Mouse (Mus musculus) CD8-positive naive resting alpha-beta T cell, adult 2 months (primary cell): ENCODE measurements at regions not wholly inside any gene's neighbourhood (a gene's known extent, or its start where the extent isn't known, plus 50 kb on each side); places are given as distances from the start of the nearest gene placed in this dataset.

Source experiments
- DNase-seq, 2 experiments: peaks; one replicate each; pipeline ENCODE4 v3.0.0; 2022; ENCODE audit warnings: low read depth in 2 of 2, low spot score in 2 of 2

GRCm38 (mm10) chr16:24185989-24186388 lies 197.3 kb upstream of the Bcl6 start:
- DNase-seq, result no peak

- no peak for DNase-seq
These were observed 196.2 kb upstream of the Bcl6 start for GRCm38 (mm10) chr16:24184846-24185245.

- DNase-seq, result no peak
These were observed 194.6 kb upstream of the Bcl6 start for GRCm38 (mm10) chr16:24183216-24183615.

GRCm38 (mm10) chr16:24181388-24181787 lies 192.7 kb upstream of the Bcl6 start:
- DNase-seq, result no peak

GRCm38 (mm10) chr16:24180666-24181065 lies 192.0 kb upstream of the Bcl6 start:
- no peak for DNase-seq

GRCm38 (mm10) chr16:24177564-24177963 lies 188.9 kb upstream of the Bcl6 start:
- DNase-seq, result no peak

GRCm38 (mm10) chr16:24177131-24177530 lies 188.5 kb upstream of the Bcl6 start:
- DNase-seq, result no peak

GRCm38 (mm10) chr16:24176057-24176456 lies 187.4 kb upstream of the Bcl6 start:
- no peak for DNase-seq

- no peak for DNase-seq
These were observed 186.6 kb upstream of the Bcl6 start for GRCm38 (mm10) chr16:24175235-24175760.

GRCm38 (mm10) chr16:24174595-24174994 lies 185.9 kb upstream of the Bcl6 start:
- DNase-seq, result no peak

GRCm38 (mm10) chr16:24173783-24174518 lies 185.3 kb upstream of the Bcl6 start:
- DNase-seq, result no peak

GRCm38 (mm10) chr16:24172653-24173052 lies 184.0 kb upstream of the Bcl6 start:
- DNase-seq, result no peak

GRCm38 (mm10) chr16:24172065-24172464 lies 183.4 kb upstream of the Bcl6 start:
- DNase-seq, result no peak

- DNase-seq, result no peak
These were observed 182.5 kb upstream of the Bcl6 start for GRCm38 (mm10) chr16:24171161-24171560.

GRCm38 (mm10) chr16:24166496-24166895 lies 177.8 kb upstream of the Bcl6 start:
- DNase-seq, result no peak

- peak; percentile 11 to 38 for DNase-seq
These were observed 176.9 kb upstream of the Bcl6 start for GRCm38 (mm10) chr16:24165461-24166081.

GRCm38 (mm10) chr16:24160705-24161285 lies 172.1 kb upstream of the Bcl6 start:
- DNase-seq, result peak; percentile 29 to 35

- DNase-seq, result no peak
These were observed 170.7 kb upstream of the Bcl6 start for GRCm38 (mm10) chr16:24159336-24159735.

- no peak for DNase-seq
These were observed 169.1 kb upstream of the Bcl6 start for GRCm38 (mm10) chr16:24157753-24158152.

- no peak for DNase-seq
These were observed 168.2 kb upstream of the Bcl6 start for GRCm38 (mm10) chr16:24156729-24157430.

GRCm38 (mm10) chr16:24154816-24155357 lies 166.2 kb upstream of the Bcl6 start:
- DNase-seq, result peak; percentile 16 to 37
